Mouse (Mus musculus): ENCODE measurements around the gene Agfg2. TPM values are rescaled to one million over a fixed set of nuclear protein-coding genes. Genes with fewer than 3 reads are reported as not detected.
"Not testable (repeated sequence)": the region's sequence is repeated elsewhere in the genome, so short reads cannot be mapped to it uniquely, and the experiment has no call there.

Gene Agfg2
- total RNA-seq, 2 experiments from 2014 or later, result 46.2 to 46.9 TPM

- no peak for DNase-seq (ENCODE audit: low spot score in 2 of 2)
These were observed 38.9 kb downstream of the Agfg2 start, which contains the start of gene Irs3 for GRCm38 (mm10) chr5:137645652-137646091. TSS of gene Irs3 (minus strand) at chr5:137645714.

GRCm38 (mm10) chr5:137645091-137645651 is 39.4 kb downstream of the Agfg2 start:
- DNase-seq (ENCODE audit: low spot score in 2 of 2), result no peak

- no peak for DNase-seq (ENCODE audit: low spot score in 2 of 2)
These were observed 40.0 kb downstream of the Agfg2 start for GRCm38 (mm10) chr5:137644484-137644883.

GRCm38 (mm10) chr5:137642886-137643285 is 41.6 kb downstream of the Agfg2 start:
- no peak for DNase-seq (ENCODE audit: low spot score in 2 of 2)

- DNase-seq (ENCODE audit: low spot score in 2 of 2), result no peak
These were observed 43.5 kb downstream of the Agfg2 start, which contains the start of gene Sap25 for GRCm38 (mm10) chr5:137641054-137641453. TSS of gene Sap25 (plus strand) at chr5:137641334.

- DNase-seq (ENCODE audit: low spot score in 2 of 2), result no peak
These were observed 45.1 kb downstream of the Agfg2 start for GRCm38 (mm10) chr5:137639472-137639871.

GRCm38 (mm10) chr5:137633397-137634084 is 51.0 kb downstream of the Agfg2 start:
- DNase-seq (ENCODE audit: low spot score in 2 of 2), result no peak

- DNase-seq (ENCODE audit: low spot score in 2 of 2), result no peak
These were observed 52.9 kb downstream of the Agfg2 start for GRCm38 (mm10) chr5:137631591-137631990.

GRCm38 (mm10) chr5:137631171-137631570 is 53.4 kb downstream of the Agfg2 start:
- DNase-seq (ENCODE audit: low spot score in 2 of 2), result no peak

GRCm38 (mm10) chr5:137630602-137631001 is 53.9 kb downstream of the Agfg2 start:
- no peak for DNase-seq (ENCODE audit: low spot score in 2 of 2)

GRCm38 (mm10) chr5:137629906-137630545 is 54.5 kb downstream of the Agfg2 start:
- no peak for DNase-seq (ENCODE audit: low spot score in 2 of 2)

GRCm38 (mm10) chr5:137629306-137629721 is 55.2 kb downstream of the Agfg2 start:
- DNase-seq (ENCODE audit: low spot score in 2 of 2), result no peak

GRCm38 (mm10) chr5:137628498-137629305 is 55.8 kb downstream of the Agfg2 start, which contains the start of the genes Fbxo24, Lrch4 and Gm20605:
TSS of gene Fbxo24 (minus strand) at chr5:137629002.
TSS of gene Lrch4 (plus strand) at chr5:137629121.
TSS of gene Gm20605 (plus strand) at chr5:137629175.
- DNase-seq (ENCODE audit: low spot score in 2 of 2), result peak; percentile 96 to 97

- no peak for DNase-seq (ENCODE audit: low spot score in 2 of 2)
These were observed 56.5 kb downstream of the Agfg2 start for GRCm38 (mm10) chr5:137627991-137628390.

- DNase-seq (ENCODE audit: low spot score in 2 of 2), result no peak
These were observed 60.5 kb downstream of the Agfg2 start for GRCm38 (mm10) chr5:137623937-137624530.

GRCm38 (mm10) chr5:137615347-137615746 is 69.2 kb downstream of the Agfg2 start:
- DNase-seq (ENCODE audit: low spot score in 2 of 2), result no peak

GRCm38 (mm10) chr5:137614921-137615320 is 69.6 kb downstream of the Agfg2 start:
- DNase-seq (ENCODE audit: low spot score in 2 of 2), result not testable (repeated sequence)

- no peak for DNase-seq (ENCODE audit: low spot score in 2 of 2)
These were observed 71.0 kb downstream of the Agfg2 start, which contains the start of gene Pcolce for GRCm38 (mm10) chr5:137613550-137613949. TSS of gene Pcolce (minus strand) at chr5:137613784.

GRCm38 (mm10) chr5:137613076-137613475 is 71.5 kb downstream of the Agfg2 start:
- DNase-seq (ENCODE audit: low spot score in 2 of 2), result no peak

- no peak for DNase-seq (ENCODE audit: low spot score in 2 of 2)
These were observed 73.3 kb downstream of the Agfg2 start for GRCm38 (mm10) chr5:137611245-137611602.
